Mouse (Mus musculus): ENCODE measurements around the gene Myb.
A peak's percentile ranks its signal among the peaks of the same experiment; 100 is the strongest.
"Not testable (repeated sequence)": the region's sequence is repeated elsewhere in the genome, so short reads cannot be mapped to it uniquely, and the experiment has no call there.

The Myb gene

DNA sequence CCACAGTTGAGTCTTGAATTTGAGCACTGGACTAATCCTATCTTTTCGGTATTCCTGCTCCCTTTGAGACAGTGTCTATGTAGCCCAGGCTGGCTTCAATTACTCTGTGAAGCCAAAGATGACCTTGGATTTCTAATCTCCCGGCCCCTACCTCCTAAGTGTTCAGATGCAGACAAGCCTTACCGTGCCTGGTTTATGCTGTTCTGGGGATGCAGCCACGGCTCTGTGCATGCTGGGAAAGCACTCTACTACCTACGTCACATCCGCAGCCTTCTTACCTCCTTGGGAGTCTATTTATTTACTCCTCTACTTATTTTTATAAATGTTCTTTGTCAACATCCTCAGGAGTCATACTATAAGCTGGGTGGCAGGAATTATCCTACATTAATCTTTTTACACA is 7.1 kb upstream of the Myb start:
- DNase-seq, result no peak

DNA sequence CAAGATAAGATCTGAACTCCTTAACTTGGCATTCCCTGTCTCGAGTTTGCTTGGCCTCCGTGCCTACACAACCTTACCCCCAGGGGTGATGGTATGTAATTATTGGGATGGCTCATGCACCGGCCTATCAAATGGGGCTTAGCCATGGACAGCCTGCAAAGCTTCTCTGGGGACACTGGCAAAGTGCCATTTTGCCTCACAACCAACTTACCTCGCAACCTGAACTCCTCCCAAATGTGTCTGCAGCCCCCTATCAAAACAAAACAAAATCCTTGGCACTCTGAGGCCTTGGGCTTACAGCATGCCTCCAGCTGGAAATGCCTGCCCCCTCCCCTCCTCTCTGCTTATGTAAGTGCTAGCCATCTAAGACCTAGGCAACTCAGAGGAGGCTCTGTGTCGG is 6.4 kb upstream of the Myb start:
- no peak for DNase-seq

DNA sequence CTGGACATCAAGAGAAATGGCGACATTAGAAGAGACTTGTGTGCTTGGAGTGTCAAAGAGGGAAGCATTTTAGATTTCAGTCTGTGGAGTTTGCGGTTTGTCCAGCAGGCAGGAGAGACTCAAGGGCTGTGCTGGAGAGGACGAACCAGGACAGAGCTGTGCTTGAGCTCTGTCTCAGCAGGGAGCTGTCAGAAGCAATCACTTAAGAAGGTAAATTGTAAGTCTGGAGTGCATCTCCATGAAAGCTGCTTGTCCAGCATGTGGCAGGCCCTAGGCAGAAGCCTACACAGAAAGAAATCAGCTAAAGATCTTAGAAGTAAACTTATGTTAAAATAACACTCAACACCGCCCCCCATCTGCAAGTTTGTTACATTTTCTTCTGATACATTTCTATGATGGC is 4.6 kb upstream of the Myb start:
- no peak for DNase-seq

DNA sequence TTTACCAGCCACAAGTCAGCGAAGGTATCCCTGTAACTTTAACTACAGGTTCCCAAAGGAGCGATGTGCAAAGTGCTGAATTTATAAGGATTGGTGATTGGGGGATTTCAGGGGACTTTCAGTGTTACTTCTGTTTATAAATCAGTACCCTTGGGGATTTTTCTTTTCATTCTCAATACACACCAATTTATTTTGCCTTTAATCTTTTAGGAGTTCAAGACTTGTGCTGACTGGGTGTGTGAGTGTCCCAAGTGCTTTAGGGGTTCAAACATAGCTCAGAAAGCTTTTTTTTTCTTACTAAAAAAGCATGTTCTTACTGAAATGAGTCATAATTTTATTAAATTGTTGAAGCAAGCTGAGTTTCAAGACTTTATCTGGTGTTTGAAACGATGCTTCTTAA is 1.3 kb upstream of the Myb start:
- no peak for DNase-seq

DNA sequence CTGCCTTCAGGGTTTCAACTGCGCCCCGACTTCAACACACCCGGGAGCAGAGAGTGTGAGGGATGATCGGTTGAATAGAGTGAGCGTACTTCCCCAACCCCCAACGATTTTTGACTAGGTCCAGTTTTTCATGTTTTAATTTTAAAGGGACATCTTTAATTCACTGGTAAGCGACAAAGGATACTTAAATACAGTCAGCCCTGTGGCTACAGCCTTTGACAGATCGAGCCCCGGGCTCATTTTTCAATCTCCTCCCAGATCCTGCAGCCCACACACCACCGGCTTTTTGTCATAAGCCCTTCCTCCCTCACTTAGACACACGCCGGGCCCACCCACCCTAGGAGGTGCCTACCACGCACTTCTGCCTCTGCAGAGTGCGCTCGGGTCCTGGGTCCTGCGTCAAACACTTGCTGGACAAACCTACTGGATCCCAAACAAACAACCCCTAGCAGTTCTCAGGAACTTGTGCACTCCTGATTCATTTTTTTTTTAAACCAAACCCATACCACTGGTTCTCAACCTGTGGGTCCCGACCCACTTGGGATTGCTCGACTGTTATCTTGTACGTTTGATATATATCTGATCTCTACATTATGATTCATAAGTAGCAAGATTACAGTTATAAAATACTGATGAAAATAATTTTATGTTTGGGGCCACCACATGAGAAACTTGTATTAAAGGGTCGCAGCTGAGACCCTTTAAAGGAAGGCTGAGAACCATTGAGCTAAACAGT is 743 bp upstream of the Myb start:
- peak in 1 of 2 experiments; percentile 10 for DNase-seq

DNA sequence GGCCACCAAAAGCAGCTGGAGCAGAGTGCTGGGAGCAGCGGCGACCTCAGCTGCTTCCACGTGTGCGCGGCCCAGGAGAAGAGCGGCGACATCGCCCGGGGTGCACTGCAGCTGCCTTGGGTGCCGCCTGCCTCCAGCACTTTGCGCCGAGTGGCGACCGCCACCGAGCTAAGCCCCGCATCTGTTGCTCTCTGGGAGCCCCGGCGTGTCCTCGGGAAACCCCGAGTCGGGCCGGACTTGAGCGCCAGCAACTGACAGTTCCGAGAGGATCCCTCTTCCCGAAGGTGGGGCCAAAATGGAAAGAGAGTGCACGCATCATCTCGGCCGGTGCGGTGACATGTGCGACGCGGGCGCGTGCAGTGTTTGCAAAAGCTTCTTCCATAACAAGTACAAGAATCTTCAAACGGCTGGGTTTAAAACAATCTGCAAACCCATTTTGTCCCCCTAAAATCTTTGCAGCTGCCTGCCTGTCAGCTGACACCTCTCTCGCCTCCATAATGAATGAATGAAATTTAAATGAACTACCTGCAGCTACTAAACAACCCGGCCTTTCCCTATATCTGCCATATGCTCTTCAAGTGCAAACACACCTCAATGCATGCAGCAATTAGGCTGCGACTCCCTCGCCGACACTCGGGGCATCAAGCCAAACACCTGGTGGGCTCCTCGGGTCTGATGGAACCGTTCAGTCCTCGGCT is 938 bp downstream of the Myb start:
- peak; percentile 44 to 47 for DNase-seq

DNA sequence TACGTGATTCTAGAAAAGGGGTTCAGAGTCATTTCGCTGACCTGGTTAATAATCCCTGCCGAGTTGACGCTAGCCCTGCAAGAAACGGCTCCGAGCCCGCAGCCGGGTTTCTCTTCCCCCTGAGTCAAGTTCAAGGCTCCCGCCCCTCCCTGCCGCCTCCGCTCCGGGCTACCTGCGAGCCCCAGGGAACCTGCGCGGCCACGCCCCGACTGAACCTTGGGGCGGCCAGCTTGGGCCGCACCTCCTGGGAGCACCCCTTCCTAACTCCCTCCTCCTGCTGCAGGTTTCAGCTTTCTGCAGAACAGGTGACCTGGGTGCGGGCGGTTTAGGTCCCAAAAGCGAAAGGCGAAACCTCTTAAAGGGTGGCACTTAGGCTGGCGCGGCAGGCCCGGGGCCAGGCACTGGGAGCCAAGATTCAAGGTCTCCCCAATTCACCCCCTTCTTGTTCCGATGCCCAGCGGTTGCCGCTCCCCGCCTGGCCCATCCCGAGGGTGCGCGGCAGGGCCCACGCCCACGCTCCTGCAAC is 1.8 kb downstream of the Myb start:
- DNase-seq, result peak; percentile 20 to 21

DNA sequence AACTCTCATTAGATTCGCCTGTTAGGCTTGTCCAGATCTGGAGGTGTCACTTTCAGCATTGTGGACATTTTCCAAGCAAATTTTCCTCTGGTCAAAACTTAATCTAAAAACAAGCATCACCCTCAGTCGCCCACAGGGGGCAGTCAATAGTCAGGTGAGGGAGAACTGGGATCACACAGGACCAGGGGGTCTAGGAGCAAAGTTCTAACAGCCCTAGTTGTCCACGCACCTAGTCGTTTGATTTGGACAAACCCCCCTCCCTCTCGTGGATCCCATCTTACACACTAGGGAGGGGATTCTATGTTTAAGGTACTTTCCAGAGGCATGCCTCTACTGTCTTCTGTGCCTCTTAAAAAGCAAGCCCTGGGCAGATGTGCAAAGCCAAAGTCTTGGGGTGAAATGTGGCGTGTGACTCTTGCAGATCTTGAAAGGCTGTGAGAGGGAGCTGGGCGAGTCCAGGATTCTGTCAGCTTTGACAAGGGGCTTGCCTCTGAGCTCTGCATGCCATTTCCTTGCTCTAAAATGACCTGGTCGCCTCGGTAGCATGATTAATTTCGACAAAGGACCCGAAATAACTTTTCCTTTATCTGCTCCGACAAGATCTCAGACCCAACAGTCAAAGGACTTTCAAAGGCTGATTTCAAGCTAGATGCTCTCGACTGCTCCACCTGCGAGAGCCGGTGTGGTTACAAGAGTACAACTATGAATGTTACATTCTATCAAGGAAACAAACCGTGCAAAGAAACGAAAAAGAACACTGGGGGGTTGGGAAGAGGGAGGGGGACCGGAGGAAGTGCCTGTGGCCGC is 2.5 kb downstream of the Myb start:
- DNase-seq, result peak; percentile 45 to 71

DNA sequence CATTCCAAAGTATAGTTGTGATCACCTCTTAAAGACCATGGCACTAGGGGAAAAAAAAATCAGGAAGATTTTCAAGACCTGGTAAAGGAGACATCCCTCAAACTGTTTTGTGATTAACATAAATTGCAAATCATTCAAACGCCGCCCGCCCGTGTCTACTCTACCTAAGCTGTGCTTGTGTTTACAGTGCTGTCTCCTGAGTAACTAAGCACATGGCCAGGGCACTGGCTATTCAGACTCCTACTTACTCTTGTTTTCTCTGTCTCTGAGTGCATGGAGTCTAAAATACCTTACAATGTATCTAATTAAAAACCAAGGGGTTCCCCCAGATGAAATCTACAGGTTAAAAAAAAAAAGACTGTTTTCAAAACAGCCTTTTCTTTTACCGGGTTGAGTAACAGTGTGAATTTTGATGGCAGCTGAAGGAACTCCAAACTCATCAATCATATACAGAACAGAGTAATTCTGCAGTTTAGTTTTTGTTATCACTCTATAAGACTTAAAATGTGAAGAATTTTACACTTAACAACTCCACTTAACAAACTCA is 3.8 kb downstream of the Myb start:
- no peak for DNase-seq

DNA sequence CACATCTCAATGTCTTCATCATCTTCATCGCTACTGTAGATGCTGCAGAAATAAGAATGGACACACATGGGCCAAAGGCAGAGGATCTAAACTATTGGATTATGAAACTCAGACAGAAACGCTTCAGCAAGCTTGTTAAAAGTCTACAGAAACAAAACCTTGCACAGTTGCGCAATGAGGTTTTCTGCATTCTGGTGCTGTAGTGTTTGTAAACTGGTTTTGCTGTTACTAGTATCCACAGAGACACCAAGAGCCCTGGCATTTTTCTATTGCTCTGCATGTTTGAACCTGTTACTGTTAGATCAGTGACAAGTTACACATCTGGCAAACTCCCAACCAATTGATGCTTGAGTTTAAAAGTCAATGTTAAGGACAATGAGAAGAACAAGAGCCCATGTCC is 4.4 kb downstream of the Myb start:
- DNase-seq, result no peak

DNA sequence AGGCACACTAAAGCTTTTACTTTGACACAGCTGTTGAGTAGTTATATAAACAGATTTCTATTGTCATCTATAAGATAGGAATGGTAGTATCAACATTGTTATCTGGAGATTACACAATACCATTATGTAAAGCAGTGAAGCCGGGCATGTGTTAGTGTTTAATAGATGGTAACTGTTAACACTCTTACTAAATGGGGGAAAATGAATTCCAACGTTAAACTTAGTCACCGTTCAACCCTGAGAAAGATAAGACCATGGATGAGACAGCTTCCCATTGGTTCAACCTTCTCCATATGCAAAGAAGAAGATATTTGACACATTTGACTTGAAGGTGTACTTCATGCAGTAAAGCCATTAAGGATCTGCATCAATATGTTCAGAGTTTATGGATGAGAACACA is 5.9 kb downstream of the Myb start:
- no peak for DNase-seq

DNA sequence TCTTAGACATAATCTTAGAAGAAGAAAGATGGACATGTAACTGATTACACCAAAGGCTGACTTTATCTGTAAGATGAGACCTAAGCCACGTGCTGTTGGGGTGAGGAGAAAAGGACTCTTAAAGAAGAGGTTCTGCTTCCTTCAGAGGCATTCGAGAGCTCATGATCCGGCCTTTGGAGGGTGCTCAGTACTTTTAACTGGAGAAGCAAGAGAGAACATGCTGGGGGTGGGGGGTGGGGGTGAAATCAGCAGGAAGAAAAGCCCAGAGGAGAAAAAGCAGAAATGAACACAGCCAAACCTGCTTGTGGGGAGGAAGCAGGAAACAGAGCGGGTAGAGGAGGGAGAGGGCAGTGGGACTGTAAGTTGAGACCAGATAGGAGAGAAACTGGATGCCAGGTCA is 7.4 kb downstream of the Myb start:
- no peak for DNase-seq

DNA sequence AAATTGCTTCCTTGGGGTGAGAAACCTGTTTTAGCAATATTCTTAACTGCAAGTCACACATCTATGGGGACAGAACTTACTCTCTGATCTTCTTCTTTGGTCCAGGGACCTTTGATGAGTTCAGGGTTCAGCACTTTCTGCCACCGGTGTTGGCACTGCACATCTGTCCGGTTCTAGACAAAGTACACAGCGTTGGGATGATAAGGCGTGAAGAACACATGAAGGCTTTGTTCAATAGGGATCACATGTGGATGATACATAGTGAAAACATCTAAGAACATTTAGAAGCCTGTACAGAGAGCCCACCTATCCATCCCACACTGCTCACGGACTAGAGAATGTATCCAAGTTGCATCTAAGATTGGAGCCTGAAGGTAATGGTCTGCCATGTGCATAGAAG is 8.0 kb downstream of the Myb start:
- DNase-seq, result no peak

DNA sequence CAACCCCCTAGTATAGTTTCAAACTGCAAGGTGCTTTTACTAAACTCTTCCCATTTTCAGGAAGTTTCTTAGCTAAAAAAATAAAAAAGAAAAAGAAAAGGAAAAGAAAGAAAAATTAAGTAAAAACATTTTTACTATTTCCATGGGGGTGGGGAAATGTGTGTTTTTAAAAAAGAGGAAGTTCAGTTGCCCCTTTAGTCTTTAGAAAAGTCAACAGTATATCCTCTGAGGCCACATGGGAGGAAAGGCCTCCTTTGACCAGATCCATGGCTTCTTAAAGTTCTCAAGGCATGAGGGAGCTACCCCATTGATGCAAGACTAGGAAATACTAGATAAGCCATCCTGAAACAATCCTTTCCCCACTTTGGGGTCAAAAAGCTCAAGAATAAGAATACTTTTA is 9.5 kb downstream of the Myb start:
- DNase-seq, result no peak

DNA sequence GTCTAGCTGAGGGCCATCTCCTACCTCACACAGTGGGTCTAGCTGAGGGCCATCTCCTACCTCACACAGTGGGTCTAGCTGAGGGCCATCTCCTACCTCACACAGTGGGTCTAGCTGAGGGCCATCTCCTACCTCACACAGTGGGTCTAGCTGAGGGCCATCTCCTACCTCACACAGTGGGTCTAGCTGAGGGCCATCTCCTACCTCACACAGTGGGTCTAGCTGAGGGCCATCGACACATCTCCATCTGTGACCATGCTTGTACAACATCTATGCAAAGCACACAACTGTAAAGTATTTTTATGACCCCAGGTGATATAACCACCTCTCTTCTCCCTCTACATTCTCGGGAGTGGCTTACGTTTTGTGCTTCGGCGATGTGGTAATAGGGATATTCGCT is 10.8 kb downstream of the Myb start:
- DNase-seq, result not testable (repeated sequence)

DNA sequence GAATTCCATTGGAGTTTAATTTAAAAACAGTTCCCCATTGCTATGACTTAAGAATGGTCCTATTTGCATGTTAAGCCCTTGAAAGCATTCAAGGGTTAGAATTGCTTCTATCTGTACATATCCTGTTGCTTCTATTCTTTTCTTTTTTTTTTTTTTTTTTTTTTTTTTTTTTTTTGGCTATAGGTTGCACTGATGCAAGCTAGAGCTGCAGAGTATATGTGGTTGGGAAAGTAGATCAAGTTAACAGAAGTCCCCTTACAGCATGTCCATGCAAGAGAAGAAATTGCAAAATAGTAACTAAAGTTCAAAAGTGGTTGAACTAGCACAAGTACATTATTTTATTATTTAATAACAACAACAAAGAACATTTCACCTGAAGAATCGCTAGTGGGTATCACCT is 14.1 kb downstream of the Myb start:
- DNase-seq, result no peak

DNA sequence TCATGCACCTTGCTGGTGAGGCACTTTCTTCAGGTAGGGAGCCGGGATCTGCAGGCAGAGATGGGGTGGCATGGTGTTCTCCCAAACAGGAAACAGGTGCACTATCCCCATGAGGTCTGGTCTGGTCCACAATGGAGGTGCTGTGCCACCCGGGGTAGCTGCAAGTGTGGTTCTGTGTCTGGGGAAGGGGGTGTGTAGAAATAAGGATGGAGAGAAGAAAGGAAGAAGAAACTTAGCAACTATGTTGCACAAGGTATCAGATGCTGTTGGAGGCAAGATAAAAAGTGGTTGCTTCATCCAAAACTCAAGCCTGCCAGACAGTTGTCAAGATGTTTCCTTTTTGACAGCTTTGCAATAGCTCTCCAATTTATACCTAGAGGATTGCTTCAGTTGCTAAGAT is 14.5 kb downstream of the Myb start:
- DNase-seq, result no peak

DNA sequence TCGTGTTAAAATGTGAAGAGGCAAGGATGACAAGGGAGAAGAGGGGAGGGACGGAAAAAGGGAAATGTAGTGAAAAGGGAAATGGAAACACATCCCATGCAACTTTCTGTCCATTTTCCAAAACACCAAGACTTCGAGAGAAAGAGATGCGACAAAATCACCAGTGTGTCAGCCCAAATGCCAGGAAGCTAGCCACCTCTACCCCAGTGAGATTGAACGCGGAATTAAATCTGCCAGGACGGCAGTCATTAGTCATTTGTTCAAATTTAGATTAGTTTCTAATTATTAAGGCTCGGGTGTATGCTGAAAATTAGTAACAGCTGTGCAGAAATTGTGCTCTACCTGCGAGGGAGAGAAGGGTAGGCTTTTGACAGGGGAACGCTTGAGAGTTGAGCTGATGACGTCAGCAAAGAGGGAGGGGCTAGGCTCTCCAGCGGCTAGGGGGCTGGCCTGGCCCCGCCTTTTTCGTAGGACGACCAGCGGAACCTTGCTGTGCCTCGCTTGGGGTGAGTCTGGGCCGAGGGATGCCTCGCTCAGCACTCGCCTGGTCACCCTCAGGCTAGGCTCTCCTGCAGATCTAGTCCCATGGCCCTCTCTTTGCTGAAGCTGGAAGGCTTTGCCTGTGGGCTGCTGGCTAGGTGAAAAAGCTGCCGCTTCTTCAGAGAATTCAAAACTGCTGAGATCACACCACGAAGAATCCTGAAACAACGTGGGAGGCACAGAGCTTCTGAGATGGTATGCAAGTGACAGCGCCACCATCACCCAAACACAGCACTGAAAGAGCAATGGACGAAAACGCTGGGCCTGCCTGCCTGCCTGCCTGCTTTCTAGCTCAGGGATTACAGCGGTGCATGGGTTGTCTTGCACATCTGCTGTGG is 15.9 kb downstream of the Myb start:
- DNase-seq, result peak; percentile 81

DNA sequence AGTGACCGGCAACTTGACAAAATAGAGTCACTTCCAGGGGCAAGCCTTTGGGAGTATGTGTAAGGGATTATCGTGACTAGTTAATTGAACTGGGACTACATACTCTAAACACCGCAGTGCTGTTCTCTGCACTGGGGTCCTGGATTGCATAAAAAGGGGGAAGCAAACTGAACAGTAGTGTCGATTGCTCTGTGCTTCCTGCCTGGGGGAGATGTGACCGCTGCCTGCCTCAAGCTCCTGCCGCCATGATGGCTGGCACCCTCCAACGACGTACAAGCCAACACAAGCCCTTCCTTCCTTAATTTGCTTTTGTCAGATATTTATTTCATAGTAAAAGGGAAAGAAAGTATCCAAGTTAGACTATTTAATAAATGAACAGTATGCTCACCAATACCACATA is 25.5 kb downstream of the Myb start:
- no peak for DNase-seq

DNA sequence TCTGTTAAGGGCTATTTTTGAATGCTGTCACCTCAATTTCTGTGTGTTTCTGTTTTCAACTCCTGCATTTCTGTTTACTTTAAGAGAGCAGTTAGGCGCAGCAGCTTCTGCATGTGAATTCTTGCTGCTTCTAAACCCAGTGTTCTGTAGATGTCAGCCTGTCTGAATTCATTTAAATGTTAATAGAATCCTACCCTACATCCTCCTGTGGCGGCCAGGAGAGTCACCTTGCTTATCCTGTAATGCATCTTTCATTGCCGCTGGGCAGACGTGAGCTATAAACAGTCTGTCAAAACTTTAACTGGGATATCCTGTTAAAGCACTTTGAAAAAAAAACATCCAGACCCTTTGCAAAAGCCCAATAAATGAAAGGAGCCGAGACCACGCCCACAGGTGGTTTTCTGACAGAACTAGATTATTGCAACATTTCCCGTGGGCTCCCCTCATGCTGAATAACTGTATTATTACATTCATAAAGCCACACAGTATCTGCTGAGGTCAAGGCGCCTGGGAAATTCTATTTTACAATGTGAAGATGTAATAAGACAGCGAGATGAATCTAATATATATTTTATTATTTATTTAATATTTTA is 29.8 kb downstream of the Myb start:
- no peak for DNase-seq

DNA sequence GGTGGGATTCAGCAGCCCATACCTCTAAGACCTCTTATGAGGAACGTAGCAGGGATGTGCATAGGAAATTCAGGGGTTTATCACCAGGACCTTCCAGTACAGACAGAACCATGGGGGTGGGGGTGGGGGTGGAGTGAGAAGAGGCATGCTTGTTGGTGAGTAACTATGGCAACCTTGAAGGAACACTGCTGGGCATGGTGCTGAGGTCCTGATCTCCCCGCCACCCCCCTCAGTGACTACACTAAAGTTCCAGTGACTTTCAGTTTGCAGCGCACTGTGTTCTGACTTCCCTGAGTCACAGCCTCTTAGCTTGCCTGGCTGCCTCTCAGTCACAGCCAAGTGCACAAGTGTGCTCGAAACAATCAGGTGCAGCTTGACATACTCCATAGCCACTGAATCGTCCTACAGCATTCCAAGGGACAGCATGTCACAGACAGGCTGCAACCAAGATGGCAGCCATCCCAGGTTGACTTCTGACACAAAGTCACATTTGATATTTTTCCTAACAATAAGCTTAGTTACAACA is 32.6 kb downstream of the Myb start:
- DNase-seq, result no peak

DNA sequence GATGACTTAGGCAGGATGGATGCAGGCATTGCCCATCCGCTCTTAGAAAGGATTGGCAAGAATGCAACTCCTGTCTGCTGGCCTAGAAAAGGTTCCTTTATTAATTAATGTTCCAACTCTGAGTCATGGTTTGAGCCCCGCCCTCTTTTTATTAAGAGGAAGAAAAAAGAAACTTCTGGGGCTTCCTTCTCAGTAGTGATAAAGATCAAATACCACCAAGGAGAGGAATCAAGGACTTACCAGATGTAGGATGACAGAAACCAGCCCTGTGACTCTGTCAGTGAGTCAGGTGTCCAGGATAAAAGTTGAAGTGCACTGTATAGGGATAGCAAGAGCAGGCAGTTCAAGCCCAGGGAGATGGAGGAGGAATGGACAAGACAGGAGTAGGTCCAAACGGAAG is 42.4 kb downstream of the Myb start:
- DNase-seq, result no peak

All from cerebellum, postnatal 14 days (tissue).